Mouse (Mus musculus) G1E (cell line): ENCODE results near the gene Xdh. TPM values are rescaled to one million over a fixed set of nuclear protein-coding genes. Genes with fewer than 3 reads are reported as not detected.
"Not testable (repeated sequence)": the region's sequence is repeated elsewhere in the genome, so short reads cannot be mapped to it uniquely, and the experiment has no call there.

ENCODE experiments used
- ATAC-seq: 2 replicates; pipeline ENCODE4 v1.8.0; 2016; ENCODE audit warnings: mild to moderate bottlenecking; ENCODE audit not compliant: insufficient number of reproducible peaks, poor library complexity, low FRiP score, severe bottlenecking; ENCODE audit errors: extremely low read depth
- DNase-seq: peaks from one replicate; pipeline ENCODE4 v3.0.0; 2012; ENCODE audit warnings: low spot score
- H3K27me3 ChIP-seq: 2 replicates; pipeline ENCODE4 v1.6.1; 2012; ENCODE audit warnings: mild to moderate bottlenecking, low read length, inconsistent platforms; ENCODE audit not compliant: insufficient read depth
- H3K36me3 ChIP-seq: replicated peaks from 2 replicates; pipeline ENCODE3; 2012; ENCODE audit warnings: mild to moderate bottlenecking, inconsistent platforms
- H3K4me1 ChIP-seq: 2 replicates; pipeline ENCODE4 v1.6.1; 2012; ENCODE audit warnings: low read depth, low read length, inconsistent platforms, mixed read lengths; ENCODE audit not compliant: insufficient read depth
- H3K4me3 ChIP-seq: 2 replicates; pipeline ENCODE4 v1.5.1; 2012; ENCODE audit warnings: low read depth, mild to moderate bottlenecking, inconsistent platforms, low read length, moderate library complexity, mixed read lengths
- H3K9me3 ChIP-seq: replicated peaks from 2 replicates; pipeline ENCODE4 v1.6.1; 2012; ENCODE audit warnings: inconsistent platforms
- CTCF ChIP-seq: IDR thresholded peaks from 2 replicates; pipeline ENCODE4 v1.5.1; 2012; ENCODE audit warnings: low read depth, low read length, inconsistent platforms, mixed read lengths
- GATA1 ChIP-seq: IDR thresholded peaks from 2 replicates; pipeline ENCODE4 v1.6.1; 2012; ENCODE audit warnings: borderline replicate concordance, low read length, inconsistent platforms, mixed read lengths
- GATA2 ChIP-seq: IDR thresholded peaks from 2 replicates; pipeline ENCODE4 v1.6.1; 2012; ENCODE audit warnings: low read depth, low read length, inconsistent platforms, borderline replicate concordance
- POLR2AphosphoS5 ChIP-seq: IDR thresholded peaks from 2 replicates; pipeline ENCODE4 v1.6.1; 2012; ENCODE audit warnings: low read depth, low read length, inconsistent platforms; ENCODE audit not compliant: insufficient replicate concordance
- TAL1 ChIP-seq: conservative IDR thresholded peaks from 2 replicates; pipeline ENCODE4 v1.6.1; 2012; ENCODE audit warnings: low read depth, low read length, inconsistent platforms, mixed read lengths
- polyA plus RNA-seq: library from polyadenylated mRNA; stranded (reverse); fragments of >175 nt; gene quantifications from 2 replicates; pipeline ENCODE4 v1.2.3, GENCODE M21; 2012
- total RNA-seq, 2 experiments: library from RNA; stranded (forward) in 1 of 2; stranded (reverse) in 1 of 2; fragments of 200-1000 nt in 1 of 2; fragments of >200 nt in 1 of 2; fragmentation: Nextera tagmentation in 1 of 2; gene quantifications; 2 replicates each; pipeline ENCODE4 v1.2.3; 2014 to 2017

Gene Xdh
- total and polyA plus RNA-seq, 3 experiments = 0.16 TPM; not detected in 2

GRCm38 (mm10) chr17:73853717-73854116, 96.3 kb downstream of the Xdh start:
- H3K27me3 ChIP-seq = no peaks in the 10 kb centered on the region
- TF ChIP-seq POLR2AphosphoS5 (no peak), CTCF (no peak), GATA2 (no peak), GATA1 (no peak), TAL1 (no peak)
- H3K4me1 ChIP-seq = no peaks in the 10 kb centered on the region
- no peak overlapping the region for H3K4me3 ChIP-seq
- ATAC-seq (no peak), DNase-seq (no peak)
- peaks cover 20% of the 10 kb centered on the region for H3K9me3 ChIP-seq
- no peaks in the 10 kb centered on the region for H3K36me3 ChIP-seq

DNA sequence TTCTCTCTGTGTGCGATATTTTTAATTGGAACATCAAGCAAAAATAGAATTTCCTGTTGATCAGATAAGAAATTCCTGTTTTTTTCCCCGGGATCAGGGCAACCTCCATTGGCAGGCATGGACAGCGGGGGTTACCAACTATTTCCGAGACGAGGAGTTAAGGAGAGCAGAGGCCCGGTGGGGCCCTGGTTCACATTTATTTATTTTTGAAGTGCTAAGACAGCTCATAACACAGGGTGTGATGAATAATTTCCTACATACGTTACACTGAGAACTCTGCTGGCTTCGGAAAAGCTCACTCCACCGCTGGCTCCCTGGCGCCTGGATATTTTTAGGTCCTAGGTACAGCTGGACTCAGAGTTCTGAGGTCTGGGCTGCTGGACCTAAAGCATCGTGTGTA, 97.0 kb downstream of the Xdh start:
- no peak overlapping the region for H3K4me3 ChIP-seq
- ATAC-seq (no peak), DNase-seq (no peak)
- no peak for TF ChIP-seq CTCF
- no peak for TF ChIP-seq GATA2
- no peak for TF ChIP-seq TAL1
- TF ChIP-seq GATA1 = no peak
- TF ChIP-seq POLR2AphosphoS5 = no peak
- H3K36me3 ChIP-seq = no peaks in the 10 kb centered on the region
- H3K9me3 ChIP-seq = peaks cover 20% of the 10 kb centered on the region
- H3K4me1 ChIP-seq = no peaks in the 10 kb centered on the region
- H3K27me3 ChIP-seq = no peaks in the 10 kb centered on the region

DNA sequence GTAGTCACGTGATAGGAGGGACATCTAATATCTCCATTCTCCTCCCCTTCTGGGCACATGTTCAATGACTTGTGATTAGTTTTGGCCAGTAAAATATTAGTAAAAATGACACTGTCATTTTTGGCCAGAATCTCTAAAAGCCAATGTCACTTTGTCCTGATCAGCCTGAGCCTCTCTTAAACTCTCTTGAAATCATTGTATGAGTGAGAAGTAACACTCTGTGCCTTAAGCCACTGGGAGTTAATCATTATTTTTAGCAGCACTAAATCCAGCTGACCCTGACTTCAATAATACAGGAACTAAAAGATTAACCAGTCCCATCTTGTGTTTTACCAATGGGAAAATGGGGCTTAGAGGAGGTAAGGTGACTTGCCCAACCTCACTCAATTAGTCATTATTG, 102.6 kb downstream of the Xdh start:
- H3K27me3 ChIP-seq = no peaks in the 10 kb centered on the region
- DNase-seq = no peak
- no peaks in the 10 kb centered on the region for H3K4me1 ChIP-seq
- H3K36me3 ChIP-seq = no peaks in the 10 kb centered on the region
- ATAC-seq = no peak
- TF ChIP-seq GATA2 = no peak
- TF ChIP-seq TAL1 = no peak
- TF ChIP-seq GATA1 = no peak
- no peak for TF ChIP-seq CTCF
- no peak for TF ChIP-seq POLR2AphosphoS5
- no peak overlapping the region for H3K4me3 ChIP-seq
- peaks cover 15% of the 10 kb centered on the region for H3K9me3 ChIP-seq

- TF ChIP-seq GATA2 (no peak), GATA1 (no peak), CTCF (no peak), POLR2AphosphoS5 (no peak), TAL1 (no peak)
- H3K9me3 ChIP-seq = peaks cover 15% of the 10 kb centered on the region
- H3K4me3 ChIP-seq = no peak overlapping the region
- H3K27me3 ChIP-seq = no peaks in the 10 kb centered on the region
- DNase-seq (no peak), ATAC-seq (no peak)
- no peaks in the 10 kb centered on the region for H3K4me1 ChIP-seq
- H3K36me3 ChIP-seq = no peaks in the 10 kb centered on the region
Measured at GRCm38 (mm10) chr17:73845632-73846031, 104.4 kb downstream of the Xdh start.

DNA sequence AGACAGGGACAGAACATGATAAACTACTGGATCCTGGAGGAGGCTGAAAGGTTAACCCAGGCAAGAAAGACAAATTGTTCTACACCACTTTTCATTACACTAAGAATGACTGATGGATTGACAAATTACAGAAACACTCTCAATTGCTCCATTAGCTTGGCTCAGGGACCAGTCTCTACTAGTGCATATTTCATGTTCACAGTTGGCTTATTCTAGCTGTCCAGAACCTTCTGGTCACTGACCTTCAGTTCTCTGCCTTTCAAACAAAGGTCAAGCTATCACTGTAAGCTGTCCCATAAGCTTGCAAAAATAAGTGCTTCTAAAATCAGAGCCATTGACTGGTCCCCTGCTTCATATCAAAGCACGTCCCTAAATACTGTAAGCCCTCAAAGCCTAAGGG, 107.0 kb downstream of the Xdh start:
- Histone ChIP-seq H3K4me3 (no peak overlapping the region), H3K4me1 (no peaks in the 10 kb centered on the region), H3K9me3 (peaks cover 19% of the 10 kb centered on the region), H3K36me3 (no peaks in the 10 kb centered on the region), H3K27me3 (no peaks in the 10 kb centered on the region)
- TF ChIP-seq CTCF = no peak
- no peak for DNase-seq
- ATAC-seq = no peak

GRCm38 (mm10) chr17:73839876-73840275, 110.1 kb downstream of the Xdh start:
- H3K4me1 ChIP-seq, H3K4me3 ChIP-seq, ATAC-seq, H3K36me3 ChIP-seq, DNase-seq, H3K27me3 ChIP-seq: not testable (repeated sequence)
- H3K9me3 ChIP-seq = peaks cover 33% of the 10 kb centered on the region

DNA sequence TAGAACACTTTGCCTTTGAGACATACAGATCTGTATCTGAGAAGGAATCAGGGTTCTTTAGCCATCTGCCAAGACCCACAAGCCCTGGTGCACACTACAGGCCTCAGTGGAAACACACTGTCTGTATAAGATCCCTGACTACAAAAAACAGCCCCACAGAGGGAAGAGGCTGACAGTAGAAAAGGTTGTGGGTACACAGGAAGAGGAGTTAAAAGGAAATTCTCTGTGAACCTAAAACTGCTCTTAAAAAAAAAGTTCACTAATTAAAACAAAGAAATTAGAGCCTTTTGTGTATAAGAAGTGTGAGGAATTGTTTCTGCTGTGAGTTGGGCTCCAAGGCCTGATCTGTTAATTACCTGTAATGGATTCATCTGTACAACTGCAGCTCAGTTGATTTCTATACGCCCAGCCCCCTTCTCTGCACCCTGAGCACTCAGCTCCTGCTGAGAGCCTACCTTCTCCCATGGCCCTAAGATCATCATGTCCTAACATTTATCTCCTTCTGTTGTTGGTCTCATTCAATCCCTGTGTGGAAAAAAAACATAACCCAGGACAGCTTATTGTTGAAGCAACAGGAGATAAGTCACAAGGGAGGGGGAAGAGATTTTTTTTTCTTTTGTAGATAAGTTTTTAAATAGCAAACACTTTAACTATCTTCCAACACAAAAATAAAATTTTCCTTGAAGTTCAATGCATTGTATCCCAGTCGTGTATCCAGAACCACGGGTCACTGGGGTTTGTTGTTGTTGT, 110.7 kb downstream of the Xdh start:
- TF ChIP-seq GATA1 = no peak
- no peak for TF ChIP-seq POLR2AphosphoS5
- no peak for TF ChIP-seq TAL1
- no peak for TF ChIP-seq CTCF
- TF ChIP-seq GATA2 = no peak
- no peak for DNase-seq

More for the DNA sequence above, 110.7 kb downstream of the Xdh start:
- H3K4me1 ChIP-seq = no peaks in the 10 kb centered on the region
- no peaks in the 10 kb centered on the region for H3K27me3 ChIP-seq
- H3K4me3 ChIP-seq = no peak overlapping the region
- H3K9me3 ChIP-seq = peaks cover 35% of the 10 kb centered on the region
- H3K36me3 ChIP-seq = no peaks in the 10 kb centered on the region
- no peak for ATAC-seq
